Mouse (Mus musculus) embryo, embryonic 11 days (tissue): Measurements from ENCODE around the gene Pfdn6.
"Not testable (repeated sequence)": the region's sequence is repeated elsewhere in the genome, so short reads cannot be mapped to it uniquely, and the experiment has no call there.

Source experiments
- DNase-seq: peaks from one replicate; pipeline ENCODE4 v3.0.0-alpha.2; 2015

The Pfdn6 gene

DNA sequence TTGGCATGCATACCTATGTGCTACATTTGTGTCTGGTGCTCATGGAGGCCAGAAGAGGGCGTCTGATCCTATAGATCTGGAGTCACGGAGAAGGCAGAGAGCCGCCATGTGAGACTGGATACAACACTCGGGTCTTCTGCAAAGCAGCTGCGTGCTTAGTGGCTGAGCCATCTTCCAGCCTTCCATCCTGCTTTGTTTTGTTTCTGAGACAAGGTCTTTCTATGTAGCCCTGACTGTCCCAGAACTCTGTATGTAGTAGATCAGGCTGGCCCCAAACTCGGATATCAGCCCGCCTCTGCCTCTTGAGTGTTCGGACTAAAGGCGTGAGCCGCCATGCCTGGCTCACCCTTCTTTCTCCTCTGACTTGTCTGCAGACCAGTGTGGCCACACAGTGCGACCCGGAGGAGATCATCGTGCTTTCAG is 25.2 kb downstream of the Pfdn6 start:
- no peak for DNase-seq

DNA sequence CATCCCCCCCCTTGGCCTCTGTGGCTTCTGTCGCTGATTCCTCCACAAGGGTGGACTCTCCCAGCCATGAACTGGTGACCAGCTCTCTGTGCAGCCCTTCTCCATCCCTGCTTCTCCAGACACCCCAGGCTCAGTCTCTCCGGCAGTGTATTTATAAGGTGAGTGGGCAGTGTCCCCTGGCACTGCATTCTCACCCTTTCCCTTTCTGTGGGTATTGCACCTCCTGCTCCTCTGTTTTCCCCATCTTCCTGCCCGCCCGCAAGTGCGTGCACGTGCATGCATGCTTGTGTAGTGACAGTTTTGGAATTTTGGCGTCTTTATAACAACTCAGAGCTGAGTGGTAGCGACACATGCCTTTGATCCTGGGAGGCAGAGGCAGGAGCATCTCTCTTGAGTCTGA is 26.2 kb downstream of the Pfdn6 start:
- DNase-seq = no peak

DNA sequence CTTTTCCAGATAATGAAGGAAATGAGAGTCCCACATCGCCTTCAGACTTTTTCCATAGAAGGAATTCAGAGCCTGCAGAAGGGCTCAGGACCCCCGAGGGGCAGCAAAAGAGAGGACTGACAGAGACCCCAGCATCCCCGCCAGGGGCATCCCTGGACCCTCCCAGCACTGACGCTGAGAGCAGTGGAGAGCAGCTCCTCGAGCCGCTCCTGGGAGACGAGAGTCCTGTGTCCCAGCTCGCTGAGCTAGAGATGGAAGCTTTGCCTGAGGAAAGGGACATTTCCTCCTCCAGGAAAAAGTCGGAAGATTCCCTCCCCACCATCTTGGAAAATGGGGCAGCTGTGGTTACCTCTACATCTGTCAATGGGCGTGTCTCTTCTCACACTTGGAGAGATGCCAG is 26.9 kb downstream of the Pfdn6 start:
- no peak for DNase-seq

DNA sequence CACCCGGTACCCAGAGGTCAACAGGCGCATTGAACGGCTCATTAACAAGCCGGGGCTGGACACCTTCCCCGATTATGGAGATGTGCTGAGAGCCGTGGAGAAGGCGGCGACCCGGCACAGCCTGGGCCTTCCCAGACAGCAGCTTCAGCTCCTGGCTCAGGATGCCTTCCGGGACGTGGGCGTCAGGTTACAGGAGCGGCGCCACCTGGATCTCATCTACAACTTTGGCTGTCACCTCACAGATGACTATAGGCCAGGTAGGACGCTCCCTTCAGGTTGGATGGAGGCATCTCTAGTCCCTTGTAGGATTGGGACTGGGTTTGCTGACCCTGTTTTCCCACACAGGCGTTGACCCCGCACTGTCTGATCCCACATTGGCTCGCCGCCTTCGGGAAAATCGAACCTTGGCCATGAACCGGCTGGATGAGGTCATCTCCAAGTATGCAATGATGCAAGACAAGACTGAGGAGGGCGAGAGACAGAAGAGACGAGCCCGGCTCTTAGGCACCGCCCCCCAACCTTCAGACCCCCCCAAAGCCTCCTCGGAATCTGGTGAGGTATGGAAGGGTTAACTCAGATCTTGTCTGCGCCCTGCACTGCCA is 28.2 kb downstream of the Pfdn6 start:
- DNase-seq = no peak

DNA sequence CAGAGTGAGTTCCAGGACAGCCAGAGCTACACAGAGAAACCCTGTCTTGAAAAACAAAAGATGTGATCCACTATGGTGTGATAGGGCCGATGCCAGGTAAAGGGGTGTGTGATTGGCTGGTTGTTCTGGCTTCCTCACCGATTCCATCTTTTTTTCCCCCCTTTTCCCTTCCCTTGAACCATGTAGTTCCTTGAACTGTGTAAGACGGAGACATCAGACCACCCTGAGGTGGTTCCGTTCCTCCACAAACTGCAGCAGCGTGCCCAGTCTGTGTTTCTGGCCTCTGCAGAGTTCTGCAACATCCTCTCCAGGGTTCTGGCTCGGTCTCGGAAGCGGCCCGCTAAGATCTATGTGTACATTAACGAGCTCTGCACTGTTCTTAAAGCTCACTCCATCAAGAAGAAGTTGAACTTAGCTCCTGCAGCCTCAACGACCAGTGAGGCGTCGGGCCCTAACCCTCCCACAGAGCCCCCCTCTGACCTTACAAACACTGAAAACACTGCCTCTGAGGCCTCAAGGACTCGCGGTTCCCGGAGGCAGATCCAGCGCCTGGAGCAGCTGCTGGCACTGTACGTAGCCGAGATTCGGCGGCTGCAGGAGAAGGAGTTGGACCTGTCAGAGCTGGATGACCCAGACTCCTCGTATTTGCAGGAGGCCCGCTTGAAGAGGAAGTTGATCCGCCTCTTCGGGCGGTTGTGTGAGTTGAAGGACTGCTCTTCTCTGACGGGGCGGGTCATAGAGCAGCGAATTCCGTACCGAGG is 28.9 kb downstream of the Pfdn6 start:
- DNase-seq = no peak

DNA sequence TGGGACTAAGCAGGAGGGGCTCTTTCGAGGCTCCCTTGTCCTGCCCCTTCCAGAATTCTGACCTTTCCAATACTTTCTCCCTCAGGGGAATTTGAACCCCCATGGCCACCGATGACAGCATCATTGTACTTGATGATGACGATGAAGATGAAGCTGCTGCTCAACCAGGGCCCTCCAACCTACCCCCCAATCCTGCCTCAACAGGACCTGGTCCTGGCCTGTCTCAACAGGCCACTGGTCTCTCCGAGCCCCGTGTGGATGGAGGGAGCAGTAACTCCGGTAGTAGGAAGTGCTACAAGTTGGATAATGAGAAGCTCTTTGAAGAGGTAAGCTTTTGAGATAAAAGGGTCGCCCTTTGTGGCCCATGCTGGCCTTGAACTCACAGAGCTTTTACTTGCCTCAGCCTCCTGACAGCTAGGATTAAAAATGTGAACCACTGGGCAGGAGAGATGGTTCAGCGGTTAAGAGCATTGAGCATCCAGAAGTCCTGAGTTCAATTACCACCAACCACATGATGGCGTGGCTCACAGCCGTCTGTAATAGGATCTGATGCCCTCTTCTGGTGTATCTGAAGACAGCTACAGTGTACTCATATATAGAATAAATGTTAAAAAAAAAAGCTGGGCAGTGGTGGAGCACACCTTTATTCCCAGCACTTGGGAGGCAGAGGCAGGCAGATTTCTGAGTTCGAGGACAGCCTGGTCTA is 29.6 kb downstream of the Pfdn6 start:
- DNase-seq = no peak

DNA sequence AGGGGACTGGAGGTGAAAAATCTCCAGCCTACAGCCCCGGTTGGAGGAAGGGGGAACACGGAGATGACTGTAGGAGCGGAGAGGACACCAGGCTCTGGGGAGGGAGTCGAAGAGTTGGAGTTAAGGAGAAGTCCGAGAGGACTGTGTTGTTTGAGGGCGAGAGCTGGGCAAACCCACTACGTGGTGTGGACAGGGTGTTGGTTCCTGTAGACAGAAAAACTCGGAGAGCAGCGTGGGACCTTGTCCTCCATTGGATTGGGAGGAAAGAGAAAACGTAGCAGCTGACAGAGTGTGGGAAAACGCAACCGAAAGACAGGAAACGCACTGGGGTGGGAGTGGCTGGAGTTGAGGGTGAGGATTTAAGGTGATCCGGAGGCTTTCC is 30.3 kb downstream of the Pfdn6 start:
- no peak for DNase-seq

DNA sequence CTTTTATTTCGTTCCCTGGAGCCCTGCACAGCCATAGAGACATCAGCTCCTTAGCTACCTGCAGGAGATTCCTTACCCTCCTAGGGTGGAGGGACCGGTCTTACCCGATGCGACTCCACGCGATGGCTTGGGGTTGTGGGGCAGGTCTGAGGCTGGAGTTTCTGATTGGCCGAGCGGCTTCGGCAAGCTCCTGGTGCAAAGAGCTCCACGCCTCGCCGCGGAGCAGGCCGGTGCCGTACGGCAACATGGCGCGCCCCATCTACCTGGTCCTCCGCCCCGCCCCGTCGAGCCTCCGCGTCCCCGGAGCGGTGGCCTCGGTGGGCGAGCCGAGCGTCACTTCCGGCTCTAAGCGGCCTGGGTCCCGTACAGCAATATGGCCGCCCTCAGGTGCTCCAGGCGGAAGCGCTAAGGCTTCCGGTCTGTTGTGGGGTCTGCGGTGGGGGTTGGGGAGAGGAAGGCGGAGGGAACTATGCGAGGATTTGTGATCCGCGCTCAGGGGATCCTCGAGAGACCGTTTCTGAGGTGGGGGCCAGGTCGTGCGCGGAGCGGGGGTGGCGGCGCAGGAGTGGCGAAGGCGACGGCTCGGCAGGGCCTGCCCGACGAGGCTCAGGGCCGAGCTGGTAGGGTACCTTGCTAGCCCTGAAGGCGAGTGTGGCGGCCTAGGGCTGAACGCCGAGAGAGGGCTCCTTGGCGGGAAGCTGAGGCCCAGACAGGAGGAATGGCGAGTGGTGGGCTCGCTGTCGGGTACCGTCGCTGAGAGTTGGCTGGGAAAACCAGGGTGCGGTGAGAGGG is 30.9 kb downstream of the Pfdn6 start, which contains the start of gene Daxx:
Gene Daxx (plus strand): TSS at position 338 of the 792 bp plus-strand sequence.
- DNase-seq = peak; percentile 100

DNA sequence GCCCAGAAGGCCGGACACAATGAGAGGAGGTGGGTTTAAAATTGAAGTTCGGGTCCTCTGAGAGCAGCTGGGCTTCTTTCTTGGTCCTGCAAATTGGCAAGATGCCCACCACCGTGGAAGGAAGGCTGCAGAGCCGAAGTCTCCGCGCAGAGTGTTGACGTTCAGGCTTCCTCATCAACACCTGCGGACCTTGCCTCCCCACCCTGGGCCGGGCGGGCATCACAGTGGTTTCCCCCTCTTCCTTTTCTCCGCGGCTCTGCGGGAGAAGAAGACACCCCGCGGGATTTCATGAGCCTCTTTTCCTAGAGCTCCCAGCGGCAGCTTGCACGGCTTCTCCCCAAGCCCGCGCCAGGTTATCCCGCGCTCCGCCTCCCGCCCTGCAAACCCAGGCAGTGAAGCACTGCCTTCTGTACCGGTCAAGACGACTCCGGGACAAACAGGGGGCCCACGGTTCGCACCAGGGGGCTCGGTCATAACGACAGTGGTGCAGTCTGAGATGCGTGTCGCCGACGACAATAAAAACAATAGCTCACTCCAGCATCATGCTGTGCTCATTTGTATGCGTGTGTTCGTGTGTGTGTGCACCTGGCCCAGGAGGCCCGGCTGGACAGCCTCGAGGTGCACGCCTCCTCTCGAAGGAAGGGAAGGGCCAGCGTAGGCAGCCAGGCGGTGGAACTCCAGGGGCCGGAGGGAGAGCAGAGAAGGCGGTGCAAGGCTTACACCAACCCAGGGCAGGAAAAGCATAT is 31.6 kb downstream of the Pfdn6 start:
- DNase-seq = peak; percentile 57

DNA sequence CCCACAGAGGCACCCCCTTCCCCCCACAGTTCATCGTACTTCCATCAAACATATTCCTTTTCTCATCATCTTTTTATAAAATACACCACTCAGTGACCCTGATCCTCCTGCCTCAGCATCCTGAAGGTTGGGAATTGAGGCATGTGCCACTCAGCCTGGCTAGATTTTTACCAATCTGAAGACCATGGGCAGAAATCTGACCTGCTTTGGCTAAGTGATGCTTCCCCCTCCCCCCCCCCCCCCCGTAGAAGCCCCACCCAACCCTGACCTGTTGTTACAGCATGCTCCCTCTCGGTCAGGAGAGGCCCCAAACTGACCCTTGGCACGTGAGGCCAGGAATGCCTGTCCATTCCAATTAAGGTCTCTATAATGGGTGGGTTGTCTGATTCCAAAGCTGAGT is 35.3 kb downstream of the Pfdn6 start, which contains the start of gene Platr17:
Gene Platr17 (plus strand): TSS at position 301 of the 400 bp plus-strand sequence.
- DNase-seq = not testable (repeated sequence)

DNA sequence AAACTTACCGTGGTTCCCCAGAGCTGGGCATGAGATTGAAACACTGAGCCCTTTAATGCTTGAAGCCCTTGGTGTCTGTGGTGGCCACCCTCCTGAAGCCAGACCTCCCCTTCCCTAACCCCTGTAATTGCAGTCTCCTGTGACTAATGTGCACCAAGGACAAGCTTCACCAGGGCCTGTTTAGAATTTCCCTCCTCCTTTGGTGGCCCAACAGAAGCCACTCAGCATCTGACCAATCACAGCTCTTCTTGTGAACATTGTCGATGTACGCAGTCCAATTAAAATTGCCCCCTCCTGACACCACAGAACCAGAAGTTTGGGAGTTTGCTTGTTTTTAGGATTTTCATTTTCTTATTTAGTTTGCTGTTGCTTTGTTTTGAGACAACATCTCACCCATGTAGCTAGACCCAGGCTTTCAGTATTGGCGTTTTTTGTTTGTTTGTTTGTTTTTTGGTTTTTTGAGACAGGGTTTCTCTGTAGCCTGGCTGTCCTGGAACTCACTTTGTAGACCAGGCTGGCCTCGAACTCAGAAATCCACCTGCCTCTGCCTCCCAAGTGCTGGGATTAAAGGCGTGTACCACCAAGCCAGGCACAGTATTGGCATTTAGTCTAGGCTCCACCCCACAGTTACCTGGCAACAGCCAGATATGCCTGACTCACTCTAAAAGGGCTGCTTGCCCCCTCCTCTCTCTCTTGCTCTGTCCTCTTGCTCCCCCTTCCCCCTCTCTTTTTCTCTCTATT is 36.1 kb downstream of the Pfdn6 start:
- not testable (repeated sequence) for DNase-seq

DNA sequence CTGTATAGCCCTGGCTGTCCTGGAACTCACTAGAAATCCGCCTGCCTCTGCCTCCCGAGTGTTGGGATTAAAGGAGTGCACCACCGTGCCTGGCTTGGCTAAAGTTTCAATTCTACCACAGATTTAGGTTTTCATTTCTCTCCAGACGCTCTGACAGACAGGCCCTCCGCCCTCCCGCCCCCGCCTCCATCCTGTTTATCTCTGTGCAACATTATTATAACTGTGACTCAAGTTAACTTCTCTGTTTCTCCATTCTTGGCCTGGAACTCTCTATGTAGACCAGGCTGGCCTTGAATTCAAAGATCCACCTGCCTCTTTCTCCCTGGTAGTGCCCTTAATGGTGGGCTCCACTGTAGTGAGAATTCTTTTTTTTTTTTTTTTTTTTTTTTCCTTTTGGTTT is 37.7 kb downstream of the Pfdn6 start:
- DNase-seq = no peak

DNA sequence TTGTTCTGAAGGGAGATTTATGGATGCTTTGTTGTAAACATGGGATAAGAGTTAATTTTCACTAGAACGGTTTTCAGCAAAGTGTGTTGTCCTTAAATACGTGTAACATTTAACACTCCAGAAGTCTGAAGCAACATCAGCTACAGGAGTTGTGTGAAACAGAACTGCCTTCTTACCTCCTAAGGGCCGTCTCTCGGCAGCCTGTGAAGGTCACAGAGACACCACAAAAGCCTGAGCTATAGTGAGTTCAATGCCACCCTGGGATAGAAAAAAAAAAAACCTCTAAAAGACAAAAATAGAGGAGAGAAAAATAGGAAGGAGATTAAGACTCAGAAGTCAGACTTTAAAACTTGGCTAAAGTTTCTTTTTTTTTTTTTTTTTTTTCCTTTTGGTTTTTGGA is 38.1 kb downstream of the Pfdn6 start:
- DNase-seq = no peak

DNA sequence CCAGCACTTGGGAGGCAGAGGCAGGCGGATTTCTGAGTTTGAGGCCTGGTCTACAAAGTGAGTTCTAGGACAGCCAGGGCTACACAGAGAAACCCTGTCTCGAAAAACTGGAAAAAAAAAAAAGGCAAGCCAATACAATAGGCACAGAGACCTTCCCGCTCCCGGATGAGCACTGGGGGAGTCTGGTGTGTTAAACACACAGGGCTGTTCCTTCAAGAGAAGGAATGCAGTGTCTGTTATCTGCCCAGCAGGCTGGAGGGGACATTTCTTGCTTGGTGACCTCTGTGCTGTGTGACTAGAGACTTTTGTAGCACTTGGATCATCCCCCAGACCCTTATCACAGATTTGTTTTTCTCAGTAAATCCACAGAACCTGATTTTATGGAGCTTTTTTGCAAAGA is 38.5 kb downstream of the Pfdn6 start:
- DNase-seq = no peak

DNA sequence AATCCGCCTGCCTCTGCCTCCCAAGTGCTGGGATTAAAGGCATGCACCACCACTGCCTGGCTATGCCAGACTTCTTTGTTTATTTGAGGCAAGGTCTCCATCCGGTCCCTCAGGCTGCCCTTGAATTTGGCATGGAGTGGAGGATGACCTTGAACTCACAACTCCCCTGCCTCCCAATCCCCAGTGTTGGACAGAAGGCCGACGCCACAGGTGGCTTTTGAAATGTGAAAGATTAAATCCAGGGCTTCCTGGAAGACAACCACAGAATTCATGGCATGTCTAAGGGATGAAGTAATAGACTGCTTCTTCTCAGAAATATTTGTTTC is 39.2 kb downstream of the Pfdn6 start:
- DNase-seq = no peak

DNA sequence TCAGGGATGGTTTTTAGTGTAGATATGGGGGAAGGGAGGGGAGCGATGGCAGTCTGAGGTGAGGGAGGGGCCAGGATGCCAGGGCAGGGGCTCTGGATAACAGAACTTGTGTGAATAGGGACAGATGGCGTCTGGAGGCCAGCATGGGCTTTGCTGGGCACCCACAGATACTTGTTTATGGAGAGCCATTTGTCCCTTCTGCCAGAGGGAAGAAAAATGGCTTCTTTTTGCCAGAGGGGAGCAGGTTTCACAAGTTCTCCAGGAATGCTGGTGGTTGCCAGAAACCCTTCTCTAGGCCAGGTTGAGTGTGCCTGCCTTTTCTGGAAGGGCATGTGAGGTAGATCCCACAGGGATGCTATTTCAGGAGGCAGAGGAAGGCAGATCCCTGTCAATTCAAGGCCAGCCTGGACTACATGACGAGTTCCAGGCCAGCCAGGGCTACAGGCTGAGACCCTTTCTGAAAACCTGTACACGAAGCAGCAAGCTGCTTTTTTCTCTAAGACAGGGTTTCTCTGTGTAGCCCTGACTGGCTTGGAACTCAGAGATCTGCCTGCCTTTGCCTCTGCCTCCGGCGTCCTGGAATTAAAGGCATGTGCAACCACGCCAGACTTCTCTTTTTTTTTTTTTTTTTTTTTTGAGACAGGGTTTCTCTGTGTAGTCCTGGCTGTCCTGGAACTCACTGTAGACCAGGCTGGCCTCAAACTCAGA is 39.7 kb downstream of the Pfdn6 start:
- DNase-seq = no peak

DNA sequence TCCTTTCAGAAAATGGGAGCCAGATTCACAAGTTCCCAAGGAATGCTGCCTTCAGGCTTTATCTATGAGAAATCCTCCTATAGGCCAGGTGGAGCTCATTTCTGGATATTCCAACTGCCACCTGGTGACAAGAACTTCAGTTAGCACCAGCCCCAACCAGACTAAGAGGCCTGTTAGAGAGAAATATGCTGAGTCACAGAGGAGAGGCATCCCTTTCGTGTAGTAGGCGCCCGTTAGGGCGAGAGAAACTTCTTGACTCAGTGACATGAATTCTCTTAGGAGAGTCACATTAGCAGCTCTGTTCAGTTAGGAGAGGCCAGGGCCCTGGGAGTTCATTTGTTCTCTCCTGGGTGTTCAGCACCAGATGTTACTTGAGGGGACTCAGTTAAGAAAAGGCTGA is 40.5 kb downstream of the Pfdn6 start:
- DNase-seq = no peak

DNA sequence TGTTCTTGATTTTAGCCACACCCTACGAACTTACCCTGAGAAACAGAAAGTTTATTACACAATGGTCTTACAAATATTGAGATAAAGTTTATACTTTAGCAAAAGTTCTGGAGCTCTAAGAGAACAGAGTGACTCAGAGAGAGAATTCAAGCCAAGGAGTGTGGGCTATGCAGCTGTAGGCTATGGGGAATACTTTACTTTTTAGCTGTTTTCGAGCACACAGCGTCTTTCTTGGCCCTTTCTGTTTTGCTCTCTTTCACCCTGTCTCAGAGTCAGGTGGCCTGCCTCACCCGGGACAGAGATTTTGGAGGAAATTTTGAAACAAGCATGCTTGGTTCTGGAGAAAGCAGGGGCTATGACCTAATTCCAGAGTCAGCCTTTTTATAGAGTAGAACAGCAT is 42.0 kb downstream of the Pfdn6 start:
- DNase-seq = not testable (repeated sequence)

DNA sequence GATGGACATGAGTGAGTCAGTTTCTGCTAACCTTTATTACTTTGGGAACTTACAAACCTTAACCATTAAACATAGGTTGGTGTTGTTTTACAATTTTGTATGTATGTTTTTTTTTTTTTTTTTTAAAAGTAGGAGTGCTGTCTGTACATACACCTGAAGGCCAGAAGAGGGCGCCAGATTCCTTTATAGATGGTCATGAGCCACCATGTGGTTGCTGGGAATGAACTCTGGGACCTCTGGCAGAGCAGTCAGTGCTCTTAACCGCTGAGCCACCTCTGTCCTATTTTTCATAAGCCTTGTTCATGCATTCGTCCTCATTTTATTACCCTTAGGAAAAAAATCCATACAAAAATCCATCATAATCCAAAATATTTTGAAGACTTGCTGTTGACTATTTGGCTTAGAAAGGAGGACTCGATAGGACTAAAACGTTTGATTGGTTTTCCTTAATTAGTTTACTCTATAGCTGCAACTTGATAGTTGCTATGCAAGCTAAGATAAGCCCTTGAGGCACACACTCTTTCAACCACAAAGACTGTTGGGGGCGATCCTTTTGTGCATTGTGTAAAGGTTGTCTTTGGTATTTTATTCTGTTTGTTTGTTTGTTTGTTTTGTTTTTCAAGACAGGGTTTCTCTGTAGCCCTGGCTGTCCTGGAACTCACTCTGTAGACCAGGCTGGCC is 42.9 kb downstream of the Pfdn6 start:
- DNase-seq = peak; percentile 80

DNA sequence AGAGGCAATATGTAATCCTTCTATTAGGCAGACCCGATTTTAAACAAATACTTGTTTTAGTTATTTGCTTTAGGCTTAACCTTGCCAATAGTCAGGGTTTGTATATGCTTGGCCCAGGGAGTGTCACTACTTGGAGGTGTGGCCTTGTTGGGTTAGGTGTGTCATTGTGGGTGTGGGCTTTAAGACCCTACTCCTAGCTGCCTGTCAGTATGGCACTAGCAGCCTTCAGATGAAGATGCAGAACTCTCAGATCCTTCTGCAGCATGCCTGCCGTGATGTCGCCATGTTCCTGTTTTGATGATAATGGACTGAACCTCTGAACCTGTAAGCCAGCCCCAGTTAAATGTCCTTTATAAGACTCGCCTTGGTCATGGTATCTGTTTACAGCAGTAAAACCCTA is 47.1 kb downstream of the Pfdn6 start:
- DNase-seq = not testable (repeated sequence)

DNA sequence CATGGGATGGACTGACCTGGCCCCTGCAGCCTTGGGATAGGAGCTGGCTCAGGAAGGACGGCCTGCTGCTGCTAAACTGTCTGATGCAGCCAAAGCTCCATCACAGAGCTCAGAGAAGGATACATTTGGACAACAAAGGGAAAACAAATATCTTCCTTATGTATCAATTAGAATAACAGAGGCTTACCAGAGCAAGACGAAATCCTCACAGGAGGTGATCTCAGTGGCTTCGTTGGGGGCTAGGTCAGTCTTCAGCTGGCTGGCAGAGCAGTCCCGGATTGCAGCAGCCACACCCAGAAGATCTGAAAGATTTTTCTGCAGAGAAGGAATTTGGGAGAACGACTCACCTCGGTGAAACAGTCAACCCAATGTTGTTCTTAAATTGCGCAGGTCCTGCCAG is 47.7 kb downstream of the Pfdn6 start:
- DNase-seq = no peak
